ENCODE assay signal across 23 mouse cellular contexts in the genomic region with DNA sequence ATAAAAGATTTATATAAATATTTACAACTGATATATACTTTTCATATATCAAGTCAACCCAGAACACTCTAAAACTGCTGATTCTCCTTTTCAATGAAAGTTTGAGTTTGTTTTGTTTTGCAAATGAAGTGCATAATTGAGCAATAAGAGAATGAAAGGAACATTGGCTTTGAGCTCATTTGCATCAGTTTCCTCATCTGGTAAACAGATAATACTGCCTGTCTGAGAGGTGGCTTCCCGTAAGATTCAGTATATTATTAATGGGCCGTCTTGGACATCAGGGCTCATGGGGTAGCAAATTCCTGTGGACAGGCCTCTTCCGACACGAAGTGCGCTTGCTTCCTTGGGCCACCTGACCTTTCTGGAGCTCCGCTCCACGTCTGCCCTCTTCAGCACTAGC.
"Had no signal": no experiment of that assay in that cellular context is flagged by ENCODE, and none has a peak within 500 bp of the region (broad histone marks: within the 10 kb centered on the region; RNA-seq: fewer than 3 reads in every experiment).

No protein-coding gene starts in this region.

- H3K36me3 ChIP-seq: limb, embryonic 12.5 days; limb, embryonic 15.5 days; liver, embryonic 12.5 days; liver, embryonic 15.5 days; neural tube, embryonic 12.5 days; neural tube, embryonic 15.5 days had no signal

- DNase-seq: kidney, adult 18-20 months; kidney, postnatal 25 days; left cerebral cortex, postnatal 4 days; lung, embryonic 14.5 days; lung, postnatal 10 days; lung, postnatal 36 days; midbrain, embryonic 14.5 days; right cerebral cortex, adult 18-20 months; right cerebral cortex, postnatal 14 days; right cerebral cortex, postnatal 4 days; thymus, adult 2 months; thymus, postnatal 14 days had no signal

- H3K4me1 ChIP-seq: limb, embryonic 12.5 days; limb, embryonic 15.5 days; liver, embryonic 15.5 days; megakaryocyte, embryonic 14.5 days; midbrain, embryonic 10.5 days; neural tube, embryonic 12.5 days; neural tube, embryonic 15.5 days had no signal

- H3K9me3 ChIP-seq: limb, embryonic 12.5 days; limb, embryonic 15.5 days; liver, embryonic 12.5 days; liver, embryonic 15.5 days; midbrain, embryonic 10.5 days; neural tube, embryonic 12.5 days; neural tube, embryonic 15.5 days had no signal

- H3K27me3 ChIP-seq: limb, embryonic 12.5 days; limb, embryonic 15.5 days; liver, embryonic 12.5 days; liver, embryonic 15.5 days; megakaryocyte, embryonic 14.5 days; neural tube, embryonic 12.5 days; neural tube, embryonic 15.5 days had no signal

- H3K27ac ChIP-seq: kidney, postnatal 0 days; limb, embryonic 12.5 days; limb, embryonic 15.5 days; liver, embryonic 12.5 days; liver, embryonic 15.5 days; midbrain, embryonic 10.5 days; neural tube, embryonic 12.5 days; neural tube, embryonic 15.5 days; stomach, postnatal 0 days had no signal

- H3K9ac ChIP-seq: limb, embryonic 12.5 days; limb, embryonic 15.5 days; liver, embryonic 12.5 days; liver, embryonic 15.5 days; lung, embryonic 14.5 days; neural tube, embryonic 12.5 days; neural tube, embryonic 15.5 days had no signal

- ATAC-seq: intestine, embryonic 16.5 days; liver, embryonic 12.5 days had no signal

- H3K4me2 ChIP-seq: limb, embryonic 12.5 days; limb, embryonic 15.5 days; liver, embryonic 12.5 days; liver, embryonic 15.5 days; lung, embryonic 14.5 days; neural tube, embryonic 12.5 days; neural tube, embryonic 15.5 days had no signal

- H3K4me3 ChIP-seq: limb, embryonic 12.5 days; limb, embryonic 15.5 days; liver, embryonic 12.5 days; liver, embryonic 15.5 days; megakaryocyte, embryonic 14.5 days; midbrain, embryonic 10.5 days; neural tube, embryonic 12.5 days; neural tube, embryonic 15.5 days had no signal
